Mouse (Mus musculus): ENCODE measurements around the gene Gm6993. TPM values are rescaled to one million over a fixed set of nuclear protein-coding genes. Genes with fewer than 3 reads are reported as not detected.

Gene Gm6993
- not detected in 2 replicates for polyA plus RNA-seq (2012; rRNA removed)

GRCm38 (mm10) chr12:31240470-31240869, at the start of gene Gm6993:
TSS of gene Gm6993 (plus strand) at chr12:31240770.
- H3K27ac ChIP-seq (ENCODE audit: insufficient read depth, low read length), result no peak within 1 kb of the TSS
- H3K4me3 ChIP-seq (replicated peaks; ENCODE audit: insufficient read depth, low read depth, low read length), result no peak within 1 kb of the TSS
- 44% methylated on average over 5 of the region's 5 CpGs for WGBS
- no peak for DNase-seq
- no peak for TF ChIP-seq CTCF (IDR thresholded peaks at IDR 0.05; ENCODE audit: borderline replicate concordance, insufficient read depth, low read depth, low read length)
- no peak for TF ChIP-seq POLR2A (IDR thresholded peaks at IDR 0.05; ENCODE audit: borderline replicate concordance, insufficient read depth, low read length)
- no peaks in the 10 kb centered on the region for H3K4me1 ChIP-seq (ENCODE audit: control insufficient read depth, insufficient read depth, low read length)
- H3K27me3 ChIP-seq (ENCODE audit: control insufficient read depth, insufficient read depth, low read length), result no peaks in the 10 kb centered on the region

- Histone ChIP-seq H3K27ac (ENCODE audit: insufficient read depth, low read length) (no peak overlapping the region), H3K4me1 (ENCODE audit: control insufficient read depth, insufficient read depth, low read length) (no peaks in the 10 kb centered on the region), H3K4me3 (replicated peaks; ENCODE audit: insufficient read depth, low read depth, low read length) (no peak overlapping the region), H3K27me3 (ENCODE audit: control insufficient read depth, insufficient read depth, low read length) (no peaks in the 10 kb centered on the region)
- no peak for TF ChIP-seq POLR2A (IDR thresholded peaks at IDR 0.05; ENCODE audit: borderline replicate concordance, insufficient read depth, low read length)
- TF ChIP-seq CTCF (IDR thresholded peaks at IDR 0.05; ENCODE audit: borderline replicate concordance, insufficient read depth, low read depth, low read length), result no peak
- 8% methylated on average over 8 of the region's 8 CpGs for WGBS
- DNase-seq, result no peak
Measured at GRCm38 (mm10) chr12:31191329-31191954, 49.1 kb upstream of the Gm6993 start.

- 95% methylated on average over 1 of the region's 1 CpGs for WGBS
- Histone ChIP-seq H3K4me1 (ENCODE audit: control insufficient read depth, insufficient read depth, low read length) (no peaks in the 10 kb centered on the region), H3K27me3 (ENCODE audit: control insufficient read depth, insufficient read depth, low read length) (no peaks in the 10 kb centered on the region), H3K27ac (ENCODE audit: insufficient read depth, low read length) (no peak overlapping the region), H3K4me3 (replicated peaks; ENCODE audit: insufficient read depth, low read depth, low read length) (no peak overlapping the region)
- no peak for DNase-seq
- TF ChIP-seq POLR2A (IDR thresholded peaks at IDR 0.05; ENCODE audit: borderline replicate concordance, insufficient read depth, low read length) (no peak), CTCF (IDR thresholded peaks at IDR 0.05; ENCODE audit: borderline replicate concordance, insufficient read depth, low read depth, low read length) (no peak)
Measured at GRCm38 (mm10) chr12:31202509-31202908, 38.1 kb upstream of the Gm6993 start.

- TF ChIP-seq POLR2A (IDR thresholded peaks at IDR 0.05; ENCODE audit: borderline replicate concordance, insufficient read depth, low read length), result no peak
- no peak for TF ChIP-seq CTCF (IDR thresholded peaks at IDR 0.05; ENCODE audit: borderline replicate concordance, insufficient read depth, low read depth, low read length)
- WGBS, result 38% methylated on average over 6 of the region's 6 CpGs
Measured at GRCm38 (mm10) chr12:31203746-31204455, 36.7 kb upstream of the Gm6993 start.

GRCm38 (mm10) chr12:31204898-31205297, 35.7 kb upstream of the Gm6993 start:
- H3K4me3 ChIP-seq (replicated peaks; ENCODE audit: insufficient read depth, low read depth, low read length), result no peak overlapping the region
- no peak overlapping the region for H3K27ac ChIP-seq (ENCODE audit: insufficient read depth, low read length)
- TF ChIP-seq POLR2A (IDR thresholded peaks at IDR 0.05; ENCODE audit: borderline replicate concordance, insufficient read depth, low read length) (no peak), CTCF (IDR thresholded peaks at IDR 0.05; ENCODE audit: borderline replicate concordance, insufficient read depth, low read depth, low read length) (no peak)
- no peaks in the 10 kb centered on the region for H3K27me3 ChIP-seq (ENCODE audit: control insufficient read depth, insufficient read depth, low read length)
- no peaks in the 10 kb centered on the region for H3K4me1 ChIP-seq (ENCODE audit: control insufficient read depth, insufficient read depth, low read length)
- DNase-seq, result no peak
- whole genome bisulfite sequencing, result 95% methylated on average over 3 of the region's 3 CpGs

More at GRCm38 (mm10) chr12:31203746-31204455, 36.7 kb upstream of the Gm6993 start:
- H3K27ac ChIP-seq (ENCODE audit: insufficient read depth, low read length), result no peak overlapping the region
- H3K4me3 ChIP-seq (replicated peaks; ENCODE audit: insufficient read depth, low read depth, low read length), result no peak overlapping the region
- H3K4me1 ChIP-seq (ENCODE audit: control insufficient read depth, insufficient read depth, low read length), result no peaks in the 10 kb centered on the region
- DNase-seq, result no peak
- H3K27me3 ChIP-seq (ENCODE audit: control insufficient read depth, insufficient read depth, low read length), result no peaks in the 10 kb centered on the region

- TF ChIP-seq CTCF (IDR thresholded peaks at IDR 0.05; ENCODE audit: borderline replicate concordance, insufficient read depth, low read depth, low read length) (no peak), POLR2A (IDR thresholded peaks at IDR 0.05; ENCODE audit: borderline replicate concordance, insufficient read depth, low read length) (no peak)
- H3K27me3 ChIP-seq (ENCODE audit: control insufficient read depth, insufficient read depth, low read length), result no peaks in the 10 kb centered on the region
- H3K27ac ChIP-seq (ENCODE audit: insufficient read depth, low read length), result no peak overlapping the region
- WGBS, result 66% methylated on average over 10 of the region's 10 CpGs
- H3K4me3 ChIP-seq (replicated peaks; ENCODE audit: insufficient read depth, low read depth, low read length), result no peak overlapping the region
- no peaks in the 10 kb centered on the region for H3K4me1 ChIP-seq (ENCODE audit: control insufficient read depth, insufficient read depth, low read length)
- no peak for DNase-seq
Measured at GRCm38 (mm10) chr12:31205983-31206633, 34.5 kb upstream of the Gm6993 start.

GRCm38 (mm10) chr12:31208766-31209165, 31.8 kb upstream of the Gm6993 start:
- 16% methylated on average over 6 of the region's 6 CpGs for WGBS

More at GRCm38 (mm10) chr12:31208766-31209165, 31.8 kb upstream of the Gm6993 start:
- no peak overlapping the region for H3K27ac ChIP-seq (ENCODE audit: insufficient read depth, low read length)
- peaks cover 5% of the 10 kb centered on the region; the same call in 1 of the 2 replicates for H3K4me1 ChIP-seq (ENCODE audit: control insufficient read depth, insufficient read depth, low read length)
- no peaks in the 10 kb centered on the region for H3K27me3 ChIP-seq (ENCODE audit: control insufficient read depth, insufficient read depth, low read length)
- TF ChIP-seq POLR2A (IDR thresholded peaks at IDR 0.05; ENCODE audit: borderline replicate concordance, insufficient read depth, low read length), result no peak
- no peak for TF ChIP-seq CTCF (IDR thresholded peaks at IDR 0.05; ENCODE audit: borderline replicate concordance, insufficient read depth, low read depth, low read length)
- no peak for DNase-seq
- no peak overlapping the region for H3K4me3 ChIP-seq (replicated peaks; ENCODE audit: insufficient read depth, low read depth, low read length)

Data from cerebellum, adult 2 months (tissue).